ENCODE assay signal across 8 mouse cellular contexts in the genomic region with DNA sequence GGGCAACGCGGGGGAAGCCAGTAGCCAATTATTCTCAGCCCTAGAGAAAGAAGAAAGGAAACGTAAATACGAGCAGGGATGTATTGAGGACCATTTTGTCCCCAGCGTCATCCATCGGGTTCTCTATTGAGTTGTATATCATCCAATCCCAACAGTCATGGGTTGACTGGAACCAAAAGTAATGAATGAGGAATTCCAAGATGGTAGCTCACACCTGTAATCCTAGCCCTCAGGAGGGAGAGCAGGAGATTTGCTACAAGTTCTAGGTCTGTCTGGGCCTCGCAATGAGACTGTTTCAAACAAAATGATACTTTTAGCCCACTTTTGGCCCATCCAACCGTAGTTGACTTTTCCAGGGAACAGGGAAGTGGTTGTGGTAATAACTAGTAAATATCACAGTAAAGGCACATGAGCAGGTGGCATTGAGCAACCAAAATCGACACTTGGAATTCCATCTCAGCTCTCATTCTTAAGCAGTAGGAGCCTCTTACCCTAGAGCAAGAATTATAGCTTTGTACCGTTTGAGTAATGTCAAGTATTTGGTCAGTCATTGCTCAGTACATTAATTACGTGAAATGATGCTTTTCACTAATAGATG. TPM values are rescaled to one million over a fixed set of nuclear protein-coding genes. Genes with fewer than 3 reads are reported as not detected.
DNase-seq lines count a peak whose midpoint lies in the region; ATAC-seq and TF ChIP-seq lines count a peak whose summit lies in the region.

No protein-coding gene starts in this region.

- TF ChIP-seq CTCF in cortical plate, adult 2 months (IDR thresholded peaks at IDR 0.05; ENCODE audit: extremely low read depth, insufficient read depth, low read length) = no peak

- no peak for ATAC-seq in heart, embryonic 15.5 days (replicated peaks; ENCODE audit: insufficient number of reproducible peaks, insufficient read depth, low FRiP score, low read depth)
- no peak for ATAC-seq in intestine, embryonic 15.5 days
- no peak; the same call in 1 of the 2 replicates for ATAC-seq in midbrain, embryonic 15.5 days (replicated peaks)

- no peak for TF ChIP-seq POLR2A in cortical plate, adult 2 months (IDR thresholded peaks at IDR 0.05; ENCODE audit: extremely low read depth, insufficient read depth, low read length)

- peaks cover 44% of the 10 kb centered on the region for H3K4me1 ChIP-seq in heart, embryonic 15.5 days (replicated peaks)
- peaks cover 23% of the 10 kb centered on the region for H3K4me1 ChIP-seq in cortical plate, adult 2 months (ENCODE audit: control insufficient read depth, insufficient read depth, low read length)
- H3K4me1 ChIP-seq in intestine, embryonic 15.5 days (replicated peaks) = peaks cover 26% of the 10 kb centered on the region
- H3K4me1 ChIP-seq in midbrain, embryonic 15.5 days = peaks cover 72% of the 10 kb centered on the region

- H3K27ac ChIP-seq in heart, embryonic 15.5 days = peak overlapping the region; percentile 98
- H3K27ac ChIP-seq in cortical plate, adult 2 months (ENCODE audit: insufficient read depth, low read length) = peak overlapping the region; percentile 96
- H3K27ac ChIP-seq in intestine, embryonic 15.5 days = peak overlapping the region; percentile 99
- peak overlapping the region; percentile 98 for H3K27ac ChIP-seq in midbrain, embryonic 15.5 days

- 40% methylated on average over 11 of the region's 11 CpGs for WGBS in heart, embryonic 15.5 days
- 36% methylated on average over 11 of the region's 11 CpGs for WGBS in intestine, embryonic 15.5 days
- 23% methylated on average over 11 of the region's 11 CpGs for WGBS in midbrain, embryonic 15.5 days

- H3K9me3 ChIP-seq in heart, embryonic 15.5 days (replicated peaks) = no peaks in the 10 kb centered on the region
- H3K9me3 ChIP-seq in intestine, embryonic 15.5 days = no peaks in the 10 kb centered on the region
- H3K9me3 ChIP-seq in midbrain, embryonic 15.5 days = no peaks in the 10 kb centered on the region

- H3K4me2 ChIP-seq in heart, embryonic 15.5 days = peak overlapping the region; percentile 91
- H3K4me2 ChIP-seq in intestine, embryonic 15.5 days (replicated peaks) = peak overlapping the region; percentile 89
- H3K4me2 ChIP-seq in midbrain, embryonic 15.5 days = peak overlapping the region; percentile 85

- DNase-seq in heart, postnatal 4 days = no peak
- no peak for DNase-seq in adrenal gland, postnatal 10 days
- DNase-seq in adrenal gland, adult 2 months = no peak
- no peak for DNase-seq in frontal cortex, postnatal 36 days (ENCODE audit: low spot score in 2 of 2)

- peak overlapping the region; percentile 88 for H3K4me3 ChIP-seq in heart, embryonic 15.5 days
- H3K4me3 ChIP-seq in cortical plate, adult 2 months (ENCODE audit: insufficient read depth, low read length) = no peak overlapping the region; the same call in 1 of the 2 replicates
- H3K4me3 ChIP-seq in intestine, embryonic 15.5 days (replicated peaks) = peak overlapping the region; percentile 98
- H3K4me3 ChIP-seq in midbrain, embryonic 15.5 days = peak overlapping the region; percentile 76

- H3K27me3 ChIP-seq in heart, embryonic 15.5 days = no peaks in the 10 kb centered on the region
- no peaks in the 10 kb centered on the region for H3K27me3 ChIP-seq in intestine, embryonic 15.5 days (replicated peaks)
- H3K27me3 ChIP-seq in midbrain, embryonic 15.5 days (replicated peaks) = no peaks in the 10 kb centered on the region

- no peaks in the 10 kb centered on the region for H3K36me3 ChIP-seq in heart, embryonic 15.5 days
- H3K36me3 ChIP-seq in intestine, embryonic 15.5 days = no peaks in the 10 kb centered on the region
- H3K36me3 ChIP-seq in midbrain, embryonic 15.5 days (replicated peaks) = no peaks in the 10 kb centered on the region

- H3K9ac ChIP-seq in heart, embryonic 15.5 days = peak overlapping the region; percentile 88
- H3K9ac ChIP-seq in intestine, embryonic 15.5 days = peak overlapping the region; percentile 96
- peak overlapping the region; percentile 92 for H3K9ac ChIP-seq in midbrain, embryonic 15.5 days

RNA-seq across cellular contexts. Expression of a gene that starts 18.4 kb away (rescaled TPM):
- polyA plus RNA-seq in heart, embryonic 15.5 days (2015; fragmentation: Nextera tagmentation; extraction: Ambion mirVana) = 51.0 and 51.1 TPM in 2 replicates
- 100 to 1,000 TPM; 431 to 441 TPM for total RNA-seq in heart, postnatal 4 days (2021)
- 137 and 141 TPM in 2 replicates for polyA plus RNA-seq in cortical plate, adult 2 months (2012; rRNA removed)
- 28.0 and 28.9 TPM in 2 replicates for polyA plus RNA-seq in intestine, embryonic 15.5 days (2015; fragmentation: Nextera tagmentation; extraction: Ambion mirVana)
- 76.4 and 82.6 TPM in 2 replicates for polyA plus RNA-seq in midbrain, embryonic 15.5 days (2015; fragmentation: Nextera tagmentation; extraction: Ambion mirVana)
- total RNA-seq in adrenal gland, postnatal 10 days (2021) = 100 to 1,000 TPM; 170 to 248 TPM
- total RNA-seq in adrenal gland, adult 2 months (2021) = 100 to 1,000 TPM; 122 to 138 TPM
- 29.1 and 37.6 TPM in 2 replicates for polyA plus RNA-seq in adrenal gland, adult 2 months (2012; rRNA removed)

RNA-seq across cellular contexts. Expression of a gene that starts 52.2 kb away (rescaled TPM):
- polyA plus RNA-seq in heart, embryonic 15.5 days (2015; fragmentation: Nextera tagmentation; extraction: Ambion mirVana) = 423 and 551 TPM in 2 replicates
- 100 to 1,000 TPM; 273 to 301 TPM for total RNA-seq in heart, postnatal 4 days (2021)
- 460 and 497 TPM in 2 replicates for polyA plus RNA-seq in cortical plate, adult 2 months (2012; rRNA removed)
- 304 and 312 TPM in 2 replicates for polyA plus RNA-seq in intestine, embryonic 15.5 days (2015; fragmentation: Nextera tagmentation; extraction: Ambion mirVana)
- polyA plus RNA-seq in midbrain, embryonic 15.5 days (2015; fragmentation: Nextera tagmentation; extraction: Ambion mirVana) = 410 and 413 TPM in 2 replicates
- total RNA-seq in adrenal gland, postnatal 10 days (2021) = 100 to 1,000 TPM; 371 to 393 TPM
- 100 to 1,000 TPM; 178 to 276 TPM for total RNA-seq in adrenal gland, adult 2 months (2021)
- polyA plus RNA-seq in adrenal gland, adult 2 months (2012; rRNA removed) = 11.9 and 15.8 TPM in 2 replicates

Comparison
In these comparisons a context has a peak if more than half of its experiments do, and no peak if none do; other contexts are left out.
1. RNA of a gene that starts 52.2 kb away (polyA plus RNA-seq): 423 to 551 TPM in heart, embryonic 15.5 days, 460 to 497 TPM in cortical plate, adult 2 months, 410 to 413 TPM in midbrain, embryonic 15.5 days and 304 to 312 TPM in intestine, embryonic 15.5 days; 11.9 to 15.8 TPM in adrenal gland, adult 2 months; every median in the first group is over 10 times any median in the second.
2. Peak in every context shown above with its lines, with median percentiles within 50 percentile points of each other: H3K27ac ChIP-seq, H3K4me2 ChIP-seq and H3K9ac ChIP-seq.